Mouse (Mus musculus): ENCODE data around the gene Poln. TPM values are rescaled to one million over a fixed set of nuclear protein-coding genes. Genes with fewer than 3 reads are reported as not detected.

Poln gene
- 5.9 TPM for polyA plus RNA-seq (2014; fragmentation: Illumina TruSeq; extraction: RNeasy Lipid Tissue Mini Kit (QIAGEN cat#74804); ENCODE audit: low read depth, low replicate concordance)

DNA sequence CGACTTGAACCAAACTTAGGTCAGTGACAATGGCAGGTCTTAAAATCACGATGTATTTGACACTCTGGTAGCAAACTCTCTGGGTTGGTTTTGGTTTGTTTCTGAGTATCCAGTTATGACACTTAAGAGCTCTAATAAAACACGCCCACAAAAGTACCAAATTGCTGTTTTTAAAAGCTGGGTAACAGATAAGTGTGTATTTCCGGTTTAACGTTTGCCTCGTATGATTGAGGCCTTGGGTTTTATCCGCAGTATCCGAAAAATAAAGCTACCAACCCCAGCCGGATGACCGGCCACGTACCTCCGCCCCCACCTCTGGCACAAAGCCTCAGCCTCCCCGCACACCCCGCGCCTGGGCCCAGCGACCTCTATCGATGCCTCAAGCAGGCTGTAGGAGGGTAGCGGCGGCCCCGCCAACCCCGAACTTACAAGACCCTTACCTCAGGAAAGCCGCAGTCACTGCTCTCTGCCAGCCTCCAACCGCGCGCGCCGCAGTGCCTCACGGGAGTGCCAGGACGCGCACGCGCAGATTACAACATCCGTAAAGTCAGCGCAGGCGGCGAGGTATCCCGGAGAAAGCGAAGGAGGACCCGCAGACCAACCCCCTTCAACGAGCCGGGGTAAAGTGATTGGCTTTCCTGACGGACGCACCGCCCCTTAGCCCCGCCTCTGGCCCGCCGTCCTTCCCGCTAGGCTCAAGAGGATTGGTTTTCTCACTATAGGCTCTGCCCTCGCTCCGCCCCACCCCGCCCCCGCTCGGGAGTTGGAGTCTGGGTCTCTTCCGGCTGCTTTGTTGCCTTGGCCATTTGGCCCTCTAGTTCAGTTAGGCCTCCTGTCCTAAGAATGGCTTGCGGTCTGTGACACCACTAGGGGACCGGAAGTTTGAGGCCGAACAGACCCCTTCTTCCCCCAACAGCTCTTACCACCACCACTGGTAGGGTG lies at the start of gene Poln, which contains the start of gene Haus3:
TSS of gene Poln (minus strand) at position 499 of the 942 bp plus-strand sequence.
TSS of gene Haus3 (minus strand) at position 578 of the 942 bp plus-strand sequence.

DNA sequence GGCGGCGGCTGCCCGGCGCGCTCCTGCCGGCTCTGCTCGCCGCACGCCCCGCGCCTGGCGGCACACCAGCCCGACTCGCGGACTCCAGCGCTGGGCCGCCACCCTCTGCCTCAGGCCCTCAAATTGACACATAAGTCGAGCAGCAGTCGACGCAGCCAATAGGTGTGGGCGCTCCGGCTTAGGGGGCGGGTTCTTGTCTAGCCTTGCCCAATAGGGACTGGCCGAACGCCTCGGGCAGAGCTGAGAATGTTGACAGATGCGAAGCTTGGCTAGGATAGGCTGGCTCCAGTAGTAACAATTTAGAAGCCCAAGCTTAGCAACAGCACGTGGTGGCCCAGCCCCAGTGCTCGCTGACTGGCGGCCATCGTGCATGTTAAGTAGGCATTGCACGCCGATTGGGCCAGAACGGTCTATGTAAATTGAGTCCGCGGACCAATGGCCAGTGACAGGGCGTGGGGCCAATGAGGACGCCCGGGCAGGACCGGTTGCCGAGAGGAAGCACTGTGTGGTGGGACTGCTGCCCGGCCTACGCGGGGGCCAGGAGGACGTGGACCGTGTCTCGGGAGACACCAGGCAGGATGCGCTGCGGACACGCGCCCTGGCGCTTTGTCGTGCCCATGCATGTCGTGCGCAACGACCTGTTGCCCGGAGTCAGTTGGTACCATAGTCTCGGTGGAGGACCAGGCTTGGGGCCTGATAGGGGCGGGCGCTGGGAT lies 18.5 kb upstream of the Poln start, which contains the start of gene Mxd4:
TSS of gene Mxd4 (minus strand) at position 120 of the 716 bp plus-strand sequence.

DNA sequence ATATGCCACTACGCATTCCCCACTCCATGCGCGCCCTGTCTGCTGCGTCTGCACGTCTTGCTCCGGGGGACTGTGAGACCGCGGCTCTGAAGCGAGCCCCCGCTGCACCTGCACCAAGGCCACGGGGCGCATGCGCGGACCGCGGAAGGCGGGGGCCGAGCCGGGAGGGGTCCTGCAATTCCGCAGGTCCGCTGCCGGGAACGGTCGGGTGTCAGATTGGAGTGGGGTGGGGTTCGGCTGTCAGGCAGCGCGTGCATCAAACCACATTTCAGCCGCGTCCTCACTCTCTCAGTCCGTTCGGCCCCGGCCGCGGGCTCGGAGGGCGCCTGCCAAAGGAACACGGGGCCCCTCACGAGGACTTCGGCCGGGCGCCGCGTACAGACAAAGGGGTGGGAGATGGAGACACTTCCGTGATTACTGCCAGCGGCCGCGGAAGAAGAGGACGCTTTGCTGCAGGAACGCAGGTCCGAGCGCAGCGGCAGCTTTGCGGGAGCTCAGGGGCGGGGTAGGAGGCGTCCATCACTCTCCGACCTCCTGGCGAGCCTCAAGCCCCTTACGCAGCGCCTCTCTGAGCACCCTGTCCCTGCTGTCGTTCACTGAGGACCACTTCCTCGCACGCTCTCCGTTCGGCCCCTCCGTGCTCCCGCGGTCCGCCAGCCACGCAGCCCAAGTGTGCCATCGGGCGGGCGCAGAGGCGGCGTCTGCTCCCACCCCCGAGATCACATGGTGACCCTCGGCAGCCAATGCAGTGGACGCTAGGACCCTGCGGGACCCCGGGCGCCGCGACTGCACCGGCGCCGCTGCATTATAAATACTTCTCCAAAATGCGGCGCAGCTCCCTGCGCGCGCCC lies 173.2 kb downstream of the Poln start, which contains the start of gene Nat8l:
TSS of gene Nat8l (plus strand) at position 142 of the 851 bp plus-strand sequence.

DNA sequence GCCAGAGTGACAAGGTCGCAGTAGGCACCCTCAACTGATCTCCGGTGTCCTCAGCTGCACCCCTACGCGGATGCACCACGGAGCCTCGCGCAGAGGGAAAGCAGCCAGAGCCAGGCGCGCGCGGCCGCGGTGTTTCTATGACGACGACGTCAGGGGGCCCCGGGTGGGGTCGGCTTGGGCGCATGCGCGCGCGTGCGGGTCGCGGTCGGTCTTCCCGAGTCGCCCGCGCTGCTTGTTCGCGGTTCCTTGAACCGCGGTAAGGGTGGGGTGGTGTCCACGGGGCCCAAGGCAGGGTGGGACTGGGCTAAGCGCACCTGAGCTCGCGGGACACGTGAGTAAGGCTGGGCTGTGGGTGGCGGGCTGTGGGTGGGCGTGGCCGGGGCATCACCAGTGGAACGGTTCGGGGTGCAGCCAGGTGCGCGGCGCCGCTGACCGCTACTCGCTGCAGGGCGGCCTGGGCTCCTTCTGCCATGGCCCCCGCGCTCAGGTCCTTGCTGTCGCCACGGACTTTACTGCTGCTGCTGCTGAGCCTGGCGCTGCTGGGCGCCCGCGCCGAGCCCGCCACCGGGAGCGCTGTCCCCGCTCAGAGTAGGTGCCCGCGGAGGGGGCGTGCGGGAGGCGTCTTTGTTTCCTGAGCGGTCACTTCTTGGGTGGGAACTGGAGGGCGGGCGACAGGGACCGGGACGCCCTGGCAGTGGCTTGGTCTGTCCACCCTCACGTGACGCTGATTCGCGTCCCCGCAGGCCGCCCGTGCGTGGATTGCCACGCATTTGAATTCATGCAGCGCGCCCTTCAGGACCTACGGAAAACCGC lies 185.7 kb downstream of the Poln start, which contains the start of gene Gm1673:
TSS of gene Gm1673 (plus strand) at position 125 of the 813 bp plus-strand sequence.

Other genes with a start within 250 kb of the Poln start
- gene Nelfa, start 233.0 kb downstream of the Poln start, polyA plus RNA-seq (2014; fragmentation: Illumina TruSeq; extraction: RNeasy Lipid Tissue Mini Kit (QIAGEN cat#74804); ENCODE audit: low read depth, low replicate concordance), result 16.3 TPM
- 13.5 TPM for gene Gm1673, start 186.0 kb downstream of the Poln start, polyA plus RNA-seq (2014; fragmentation: Illumina TruSeq; extraction: RNeasy Lipid Tissue Mini Kit (QIAGEN cat#74804); ENCODE audit: low read depth, low replicate concordance)
- gene Nat8l, start 173.5 kb downstream of the Poln start, polyA plus RNA-seq (2014; fragmentation: Illumina TruSeq; extraction: RNeasy Lipid Tissue Mini Kit (QIAGEN cat#74804); ENCODE audit: low read depth, low replicate concordance), result 7.7 TPM
- gene Haus3, start 79 bp upstream of the Poln start, polyA plus RNA-seq (2014; fragmentation: Illumina TruSeq; extraction: RNeasy Lipid Tissue Mini Kit (QIAGEN cat#74804); ENCODE audit: low read depth, low replicate concordance), result 8.7 TPM
- gene Mxd4, start 18.3 kb upstream of the Poln start, polyA plus RNA-seq (2014; fragmentation: Illumina TruSeq; extraction: RNeasy Lipid Tissue Mini Kit (QIAGEN cat#74804); ENCODE audit: low read depth, low replicate concordance), result 107 TPM
- gene Zfyve28, start 119.0 kb upstream of the Poln start, polyA plus RNA-seq (2014; fragmentation: Illumina TruSeq; extraction: RNeasy Lipid Tissue Mini Kit (QIAGEN cat#74804); ENCODE audit: low read depth, low replicate concordance), result 0.74 TPM
- gene Cfap99, start 119.2 kb upstream of the Poln start, polyA plus RNA-seq (2014; fragmentation: Illumina TruSeq; extraction: RNeasy Lipid Tissue Mini Kit (QIAGEN cat#74804); ENCODE audit: low read depth, low replicate concordance), result 0.87 TPM
- 80.5 TPM for gene Rnf4, start 166.8 kb upstream of the Poln start, polyA plus RNA-seq (2014; fragmentation: Illumina TruSeq; extraction: RNeasy Lipid Tissue Mini Kit (QIAGEN cat#74804); ENCODE audit: low read depth, low replicate concordance)
- gene Fam193a, start 200.5 kb upstream of the Poln start, polyA plus RNA-seq (2014; fragmentation: Illumina TruSeq; extraction: RNeasy Lipid Tissue Mini Kit (QIAGEN cat#74804); ENCODE audit: low read depth, low replicate concordance), result 16.0 TPM